ENCODE assay signal across 26 mouse cellular contexts in genomic region chr16:65514223-65514622, GRCm38 (mm10). TPM values are rescaled to one million over a fixed set of nuclear protein-coding genes. Genes with fewer than 3 reads are reported as not detected.
DNase-seq lines count a peak whose midpoint lies in the region; ATAC-seq lines count a peak whose summit lies in the region.
"Had no signal": no experiment of that assay in that cellular context is flagged by ENCODE, and none has a peak within 500 bp of the region (broad histone marks: within the 10 kb centered on the region; RNA-seq: fewer than 3 reads in every experiment).

No protein-coding gene starts in this region.

- no peak for ATAC-seq in embryonic facial prominence, embryonic 11.5 days (replicated peaks; ENCODE audit: insufficient number of reproducible peaks, low FRiP score, low TSS enrichment, low read depth)
- peak; percentile 81 for ATAC-seq in limb, embryonic 12.5 days (ENCODE audit: insufficient number of reproducible peaks, insufficient read depth, low FRiP score, low TSS enrichment, low read depth)
- ATAC-seq: activated CD4-positive, CD25-positive, alpha-beta regulatory T cell, adult 4 months; forebrain, embryonic 15.5 days; hindbrain, postnatal 0 days; Patski had no signal

- H3K27ac ChIP-seq in embryonic facial prominence, embryonic 11.5 days (replicated peaks; ENCODE audit: low read depth, low read length) = no peak overlapping the region
- H3K27ac ChIP-seq in limb, embryonic 12.5 days = no peak overlapping the region
- H3K27ac ChIP-seq: embryonic facial prominence, embryonic 12.5 days; forebrain, embryonic 15.5 days; heart, embryonic 15.5 days; hindbrain, embryonic 13.5 days; hindbrain, postnatal 0 days had no signal

- H3K4me2 ChIP-seq in embryonic facial prominence, embryonic 11.5 days (ENCODE audit: low read depth, low read length) = no peak overlapping the region
- no peak overlapping the region for H3K4me2 ChIP-seq in limb, embryonic 12.5 days
- H3K4me2 ChIP-seq: embryonic facial prominence, embryonic 12.5 days; forebrain, embryonic 15.5 days; heart, embryonic 11.5 days; heart, embryonic 15.5 days; hindbrain, embryonic 13.5 days had no signal

- H3K9me3 ChIP-seq in embryonic facial prominence, embryonic 11.5 days (replicated peaks; ENCODE audit: control insufficient read depth, low read length) = no peaks in the 10 kb centered on the region
- no peaks in the 10 kb centered on the region for H3K9me3 ChIP-seq in limb, embryonic 12.5 days
- H3K9me3 ChIP-seq: embryonic facial prominence, embryonic 12.5 days; forebrain, embryonic 15.5 days; heart, embryonic 15.5 days; hindbrain, embryonic 13.5 days had no signal

- H3K9ac ChIP-seq in embryonic facial prominence, embryonic 11.5 days (replicated peaks; ENCODE audit: low read length) = no peak overlapping the region
- H3K9ac ChIP-seq in limb, embryonic 12.5 days (replicated peaks) = no peak overlapping the region
- H3K9ac ChIP-seq: embryonic facial prominence, embryonic 12.5 days; forebrain, embryonic 15.5 days; heart, embryonic 15.5 days; hindbrain, embryonic 13.5 days had no signal

- peak; percentile 18 for DNase-seq in embryo, embryonic 11 days
- DNase-seq in embryonic facial prominence, embryonic 11.5 days (ENCODE audit: low spot score) = peak; percentile 57
- DNase-seq in left cerebral cortex, postnatal 10 days (ENCODE audit: extremely low spot score in 1 of 2, low spot score in 2 of 2) = no peak
- no peak for DNase-seq in layer of hippocampus, postnatal 10 days (ENCODE audit: low spot score in 2 of 2)
- no peak for DNase-seq in natural killer cell, adult 2 months (ENCODE audit: low spot score in 2 of 2)
- DNase-seq: adrenal gland, postnatal 25 days; cerebellum, adult 18-20 months; cerebellum, adult 9-11 months; cerebellum, postnatal 36 days; gastrocnemius, postnatal 10 days; heart, adult 18-20 months; heart, postnatal 14 days had no signal

- no peak overlapping the region for H3K4me3 ChIP-seq in embryonic facial prominence, embryonic 11.5 days (ENCODE audit: low read depth, low read length)
- H3K4me3 ChIP-seq in limb, embryonic 12.5 days (replicated peaks) = no peak overlapping the region
- H3K4me3 ChIP-seq: embryonic facial prominence, embryonic 12.5 days; forebrain, embryonic 15.5 days; heart, embryonic 15.5 days; hindbrain, embryonic 13.5 days had no signal

- no peaks in the 10 kb centered on the region for H3K27me3 ChIP-seq in embryonic facial prominence, embryonic 11.5 days (ENCODE audit: control insufficient read depth, insufficient read depth, low read length)
- no peaks in the 10 kb centered on the region for H3K27me3 ChIP-seq in limb, embryonic 12.5 days
- H3K27me3 ChIP-seq: CH12.LX; embryonic facial prominence, embryonic 12.5 days; forebrain, embryonic 15.5 days; heart, embryonic 15.5 days; hindbrain, embryonic 13.5 days had no signal

- no peaks in the 10 kb centered on the region for H3K36me3 ChIP-seq in embryonic facial prominence, embryonic 11.5 days (replicated peaks; ENCODE audit: control insufficient read depth, insufficient read depth, low read depth, low read length)
- H3K36me3 ChIP-seq in limb, embryonic 12.5 days = no peaks in the 10 kb centered on the region
- H3K36me3 ChIP-seq: embryonic facial prominence, embryonic 12.5 days; forebrain, embryonic 15.5 days; heart, embryonic 15.5 days; hindbrain, embryonic 13.5 days had no signal

- WGBS in embryonic facial prominence, embryonic 11.5 days = 32% methylated on average over 7 of the region's 7 CpGs
- WGBS in limb, embryonic 12.5 days = 12% methylated on average over 7 of the region's 7 CpGs

- no peaks in the 10 kb centered on the region for H3K4me1 ChIP-seq in embryonic facial prominence, embryonic 11.5 days (ENCODE audit: control insufficient read depth, insufficient read depth, low read length)
- H3K4me1 ChIP-seq in limb, embryonic 12.5 days (replicated peaks) = peaks cover 3% of the 10 kb centered on the region; the same call in 1 of the 2 replicates
- H3K4me1 ChIP-seq: forebrain, embryonic 15.5 days; heart, embryonic 15.5 days; hindbrain, embryonic 13.5 days had no signal

- intact Hi-C loops in left cerebral cortex, postnatal 10 days (cut with DNase I) = no loop called here

RNA-seq across cellular contexts. Expression of gene Pou1f1, which starts 6.1 kb away (rescaled TPM):
- polyA plus RNA-seq in embryonic facial prominence, embryonic 11.5 days (2014; fragmentation: Nextera tagmentation; extraction: Ambion mirVana) = not detected in 2 replicates
- not detected in 2 replicates for polyA plus RNA-seq in limb, embryonic 12.5 days (2016; fragmentation: Nextera tagmentation; extraction: Ambion mirVana)
- not detected for total RNA-seq in left cerebral cortex, postnatal 10 days (2021)
- not detected for total RNA-seq in layer of hippocampus, postnatal 10 days (2021)
- total RNA-seq: adrenal gland, adult 18-20 months; adrenal gland, postnatal 25 days; CH12.LX; gastrocnemius, postnatal 10 days; gastrocnemius, postnatal 4 days; heart, adult 18-20 months; heart, postnatal 14 days; hematopoietic stem cell, adult 5-6 weeks; hindbrain, postnatal 0 days had no signal
- polyA plus RNA-seq: forebrain, embryonic 11.5 days; forebrain, embryonic 15.5 days; heart, embryonic 11.5 days; heart, embryonic 15.5 days; hindbrain, postnatal 0 days; Patski had no signal

RNA-seq across cellular contexts. Expression of gene Chmp2b, which starts 48.3 kb away (rescaled TPM):
- 87.7 and 92.5 TPM in 2 replicates for polyA plus RNA-seq in embryonic facial prominence, embryonic 11.5 days (2014; fragmentation: Nextera tagmentation; extraction: Ambion mirVana)
- 109 and 110 TPM in 2 replicates for polyA plus RNA-seq in limb, embryonic 12.5 days (2016; fragmentation: Nextera tagmentation; extraction: Ambion mirVana)
- total RNA-seq in left cerebral cortex, postnatal 10 days (2021) = 10 to 100 TPM; 84.8 to 86.0 TPM
- total RNA-seq in layer of hippocampus, postnatal 10 days (2021) = 10 to 100 TPM; 84.0 to 84.4 TPM

Comparison
In these comparisons a context has a peak if more than half of its experiments do, and no peak if none do; other contexts are left out.
1. DNase-seq: peak in embryo, embryonic 11 days (single experiment) and embryonic facial prominence, embryonic 11.5 days (single experiment); none in left cerebral cortex, postnatal 10 days (0 of 2), layer of hippocampus, postnatal 10 days (0 of 2) and natural killer cell, adult 2 months (0 of 2).